Mouse (Mus musculus): Measurements from ENCODE around the gene Iqck. TPM values are rescaled to one million over a fixed set of nuclear protein-coding genes. Genes with fewer than 3 reads are reported as not detected.

Gene Iqck
- polyA plus RNA-seq, 1 experiment from 2014 or later, result 3.7 TPM

DNA sequence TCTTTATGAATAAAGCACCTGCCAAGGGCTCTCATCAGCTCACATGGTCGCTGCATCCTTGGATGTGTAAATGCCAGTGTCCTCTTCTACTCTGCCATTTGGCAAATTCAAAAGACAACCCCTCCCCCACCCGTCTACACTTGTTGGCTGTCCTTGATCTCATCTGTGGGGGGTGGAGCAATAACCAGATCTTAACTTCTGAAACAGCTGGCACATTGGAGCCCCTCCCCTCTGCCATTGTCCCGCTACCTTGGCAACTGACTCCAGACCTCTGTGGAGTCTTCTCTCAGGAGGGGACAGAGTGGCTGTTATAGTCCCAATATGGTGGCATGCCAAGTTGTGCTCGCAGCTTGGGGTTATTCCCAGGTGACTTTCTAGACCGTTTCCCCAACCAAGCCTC, 116.8 kb downstream of the Iqck start:
- no peak overlapping the region for H3K4me2 ChIP-seq (ENCODE audit: low read depth, low read length)
- H3K27ac ChIP-seq (ENCODE audit: low read length), result no peak overlapping the region
- H3K9me3 ChIP-seq (ENCODE audit: control insufficient read depth, low read length), result no peaks in the 10 kb centered on the region
- H3K4me1 ChIP-seq (replicated peaks; ENCODE audit: control insufficient read depth, insufficient read depth, low read length), result peaks cover 10% of the 10 kb centered on the region
- H3K27me3 ChIP-seq (ENCODE audit: control insufficient read depth, insufficient read depth, low read depth, low read length), result no peaks in the 10 kb centered on the region
- 81% methylated on average over 5 of the region's 5 CpGs for WGBS
- ATAC-seq (ENCODE audit: low read depth), result no peak
- H3K9ac ChIP-seq (ENCODE audit: low read length), result no peak overlapping the region
- H3K4me3 ChIP-seq (ENCODE audit: low read length), result no peak overlapping the region
- H3K36me3 ChIP-seq (ENCODE audit: control insufficient read depth, insufficient read depth, low read length), result no peaks in the 10 kb centered on the region

DNA sequence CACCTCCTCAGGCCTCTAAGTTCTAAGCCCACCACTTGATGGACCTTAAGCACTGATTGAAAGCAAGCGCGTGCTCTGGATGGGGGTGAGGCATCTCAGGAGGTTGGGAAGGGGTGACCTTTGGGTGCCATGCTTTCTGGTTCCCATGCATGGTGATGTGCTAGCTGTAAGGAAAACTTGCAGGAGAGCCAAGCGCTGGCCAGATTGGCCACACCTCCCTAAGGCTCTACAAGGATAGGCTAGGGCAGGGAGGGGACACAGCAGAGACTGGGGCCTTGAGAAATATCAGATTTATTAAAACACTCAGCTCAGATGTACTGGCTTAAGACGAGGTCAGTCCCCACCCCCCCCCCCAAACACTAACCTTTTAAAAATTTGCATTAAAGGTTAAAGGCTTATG, 117.8 kb downstream of the Iqck start:
- Histone ChIP-seq H3K27me3 (ENCODE audit: control insufficient read depth, insufficient read depth, low read depth, low read length) (no peaks in the 10 kb centered on the region), H3K4me2 (ENCODE audit: low read depth, low read length) (no peak overlapping the region), H3K9me3 (ENCODE audit: control insufficient read depth, low read length) (no peaks in the 10 kb centered on the region), H3K27ac (ENCODE audit: low read length) (no peak overlapping the region), H3K9ac (ENCODE audit: low read length) (no peak overlapping the region), H3K36me3 (ENCODE audit: control insufficient read depth, insufficient read depth, low read length) (no peaks in the 10 kb centered on the region), H3K4me3 (ENCODE audit: low read length) (no peak overlapping the region), H3K4me1 (replicated peaks; ENCODE audit: control insufficient read depth, insufficient read depth, low read length) (peaks cover 10% of the 10 kb centered on the region)
- 80% methylated on average over 4 of the region's 4 CpGs for WGBS
- no peak for ATAC-seq (ENCODE audit: low read depth)

DNA sequence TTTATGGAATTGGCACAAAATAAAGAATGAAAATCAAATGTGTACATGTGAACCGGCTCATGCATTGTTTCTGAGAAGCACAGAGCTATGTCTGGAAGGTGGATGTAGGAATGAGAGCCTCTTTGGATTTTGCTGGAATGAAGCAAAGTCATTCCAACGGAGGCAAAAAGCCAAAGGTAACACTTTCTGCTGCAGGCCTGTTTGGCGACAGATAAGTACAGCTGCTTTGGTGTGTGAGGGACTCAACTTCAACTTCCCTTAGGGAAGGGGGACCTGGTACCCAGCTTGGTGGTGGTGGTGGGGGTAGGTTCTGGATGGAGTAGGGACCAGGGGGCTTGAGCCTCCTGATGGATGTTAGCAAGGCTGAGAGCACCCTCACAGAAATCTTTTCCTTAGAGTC, 120.3 kb downstream of the Iqck start:
- peaks cover 10% of the 10 kb centered on the region for H3K4me1 ChIP-seq (replicated peaks; ENCODE audit: control insufficient read depth, insufficient read depth, low read length)
- H3K9me3 ChIP-seq (ENCODE audit: control insufficient read depth, low read length), result no peaks in the 10 kb centered on the region
- WGBS, result 46% methylated on average over 3 of the region's 3 CpGs
- H3K27ac ChIP-seq (ENCODE audit: low read length), result 0 out of 2 replicates have a peak overlapping the region, but pooled peaks have one; percentile 8
- H3K27me3 ChIP-seq (ENCODE audit: control insufficient read depth, insufficient read depth, low read depth, low read length), result no peaks in the 10 kb centered on the region
- H3K4me3 ChIP-seq (ENCODE audit: low read length), result no peak overlapping the region
- no peak overlapping the region for H3K4me2 ChIP-seq (ENCODE audit: low read depth, low read length)
- H3K9ac ChIP-seq (ENCODE audit: low read length), result no peak overlapping the region
- H3K36me3 ChIP-seq (ENCODE audit: control insufficient read depth, insufficient read depth, low read length), result no peaks in the 10 kb centered on the region; the same call in 1 of the 2 replicates
- ATAC-seq (ENCODE audit: low read depth), result no peak; the same call in 1 of the 2 replicates

- no peaks in the 10 kb centered on the region; the same call in 1 of the 2 replicates for H3K36me3 ChIP-seq (ENCODE audit: control insufficient read depth, insufficient read depth, low read length)
- no peaks in the 10 kb centered on the region for H3K27me3 ChIP-seq (ENCODE audit: control insufficient read depth, insufficient read depth, low read depth, low read length)
- H3K4me2 ChIP-seq (ENCODE audit: low read depth, low read length), result peak overlapping the region; percentile 19; the same call in 1 of the 2 replicates
- no peak overlapping the region for H3K4me3 ChIP-seq (ENCODE audit: low read length)
- H3K27ac ChIP-seq (ENCODE audit: low read length), result no peak overlapping the region; the same call in 1 of the 2 replicates
- H3K9ac ChIP-seq (ENCODE audit: low read length), result no peak overlapping the region
- peaks cover 10% of the 10 kb centered on the region for H3K4me1 ChIP-seq (replicated peaks; ENCODE audit: control insufficient read depth, insufficient read depth, low read length)
- WGBS, result 37% methylated on average over 14 of the region's 14 CpGs
- no peaks in the 10 kb centered on the region for H3K9me3 ChIP-seq (ENCODE audit: control insufficient read depth, low read length)
- ATAC-seq (ENCODE audit: low read depth), result peak; percentile 71
These were observed 121.0 kb downstream of the Iqck start for GRCm38 (mm10) chr7:118976414-118977166.

DNA sequence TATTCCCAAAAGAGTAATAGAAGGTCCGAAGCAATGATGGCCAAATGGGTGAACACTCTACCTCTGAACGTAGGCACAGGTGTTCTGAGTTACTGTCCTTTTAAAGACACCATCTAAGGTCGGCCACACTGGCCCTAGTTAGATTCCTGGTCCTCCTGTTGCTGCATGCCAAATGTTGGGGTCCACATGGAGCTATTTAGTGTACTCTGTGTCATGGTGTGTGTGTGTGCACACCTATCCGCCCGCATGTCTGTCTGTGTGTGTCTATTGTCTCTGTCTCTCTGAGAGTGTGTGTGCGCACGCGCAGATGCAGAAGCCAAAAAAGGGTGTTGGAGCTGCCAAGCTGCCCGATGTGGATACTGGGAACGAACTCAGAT, 121.6 kb downstream of the Iqck start:
- WGBS, result 80% methylated on average over 10 of the region's 10 CpGs
- peaks cover 10% of the 10 kb centered on the region for H3K4me1 ChIP-seq (replicated peaks; ENCODE audit: control insufficient read depth, insufficient read depth, low read length)
- ATAC-seq (ENCODE audit: low read depth), result no peak
- H3K4me2 ChIP-seq (ENCODE audit: low read depth, low read length), result no peak overlapping the region
- H3K27me3 ChIP-seq (ENCODE audit: control insufficient read depth, insufficient read depth, low read depth, low read length), result no peaks in the 10 kb centered on the region
- H3K27ac ChIP-seq (ENCODE audit: low read length), result no peak overlapping the region; the same call in 1 of the 2 replicates
- H3K9me3 ChIP-seq (ENCODE audit: control insufficient read depth, low read length), result no peaks in the 10 kb centered on the region
- H3K9ac ChIP-seq (ENCODE audit: low read length), result no peak overlapping the region
- H3K36me3 ChIP-seq (ENCODE audit: control insufficient read depth, insufficient read depth, low read length), result no peaks in the 10 kb centered on the region; the same call in 1 of the 2 replicates
- no peak overlapping the region for H3K4me3 ChIP-seq (ENCODE audit: low read length)

DNA sequence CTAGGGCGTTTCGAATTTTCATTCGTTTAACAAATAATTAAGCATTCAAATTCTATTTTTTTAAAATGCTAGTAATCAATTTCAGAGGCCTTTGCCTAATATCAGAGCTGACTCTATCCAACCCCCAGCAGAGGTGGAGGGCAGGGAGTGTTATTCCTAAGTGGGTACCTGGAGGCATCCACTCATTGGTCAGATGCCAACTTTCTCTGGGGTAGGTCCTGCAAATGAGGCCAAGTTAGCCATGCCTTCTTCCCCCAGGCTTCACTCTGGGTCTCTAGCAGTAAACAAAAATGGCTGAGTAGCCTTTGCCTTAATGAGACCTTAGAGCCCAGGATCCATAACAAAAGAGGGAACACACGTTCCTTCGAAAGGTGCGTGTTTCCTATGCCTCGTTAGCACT, 123.6 kb downstream of the Iqck start:
- Histone ChIP-seq H3K9ac (ENCODE audit: low read length) (no peak overlapping the region), H3K27ac (ENCODE audit: low read length) (no peak overlapping the region), H3K4me1 (replicated peaks; ENCODE audit: control insufficient read depth, insufficient read depth, low read length) (peaks cover 10% of the 10 kb centered on the region), H3K9me3 (ENCODE audit: control insufficient read depth, low read length) (no peaks in the 10 kb centered on the region), H3K27me3 (ENCODE audit: control insufficient read depth, insufficient read depth, low read depth, low read length) (no peaks in the 10 kb centered on the region), H3K4me2 (ENCODE audit: low read depth, low read length) (no peak overlapping the region), H3K36me3 (ENCODE audit: control insufficient read depth, insufficient read depth, low read length) (peaks cover 2% of the 10 kb centered on the region; the same call in 1 of the 2 replicates), H3K4me3 (ENCODE audit: low read length) (no peak overlapping the region)
- WGBS, result 91% methylated on average over 7 of the region's 7 CpGs
- ATAC-seq (ENCODE audit: low read depth), result no peak

- H3K27me3 ChIP-seq (ENCODE audit: control insufficient read depth, insufficient read depth, low read depth, low read length), result no peaks in the 10 kb centered on the region
- no peak for ATAC-seq (ENCODE audit: low read depth)
- no peak overlapping the region for H3K9ac ChIP-seq (ENCODE audit: low read length)
- no peaks in the 10 kb centered on the region for H3K9me3 ChIP-seq (ENCODE audit: control insufficient read depth, low read length)
- no peak overlapping the region for H3K4me3 ChIP-seq (ENCODE audit: low read length)
- peaks cover 2% of the 10 kb centered on the region; the same call in 1 of the 2 replicates for H3K36me3 ChIP-seq (ENCODE audit: control insufficient read depth, insufficient read depth, low read length)
- H3K4me1 ChIP-seq (replicated peaks; ENCODE audit: control insufficient read depth, insufficient read depth, low read length), result peaks cover 10% of the 10 kb centered on the region
- H3K27ac ChIP-seq (ENCODE audit: low read length), result no peak overlapping the region
- WGBS, result 84% methylated on average over 9 of the region's 9 CpGs
- no peak overlapping the region for H3K4me2 ChIP-seq (ENCODE audit: low read depth, low read length)
These were observed 124.2 kb downstream of the Iqck start for GRCm38 (mm10) chr7:118979708-118980107.

DNA sequence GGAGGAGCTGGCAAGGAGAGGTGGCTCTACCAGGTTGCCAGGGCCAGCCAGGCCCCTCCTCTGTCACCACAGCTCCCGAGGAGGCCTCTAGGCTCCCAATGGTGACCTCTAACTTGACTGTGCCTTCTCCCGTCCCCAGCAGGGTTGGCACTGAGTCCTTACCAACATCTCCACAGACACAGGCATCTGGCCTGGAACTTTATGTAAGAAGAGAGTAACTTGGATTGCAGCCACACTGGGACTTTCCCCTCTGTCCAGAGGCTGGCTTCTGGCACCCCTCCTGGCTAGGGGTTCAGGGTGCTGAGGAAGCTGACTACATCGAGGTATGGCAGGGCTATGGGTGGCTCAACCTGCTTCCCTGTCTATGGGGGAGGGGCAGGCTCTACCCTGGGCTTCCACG, 125.8 kb downstream of the Iqck start:
- peaks cover 2% of the 10 kb centered on the region; the same call in 1 of the 2 replicates for H3K36me3 ChIP-seq (ENCODE audit: control insufficient read depth, insufficient read depth, low read length)
- H3K27ac ChIP-seq (ENCODE audit: low read length), result no peak overlapping the region
- no peaks in the 10 kb centered on the region for H3K9me3 ChIP-seq (ENCODE audit: control insufficient read depth, low read length)
- 0 out of 2 replicates have a peak, but pooled peaks have one; percentile 19 for ATAC-seq (ENCODE audit: low read depth)
- no peak overlapping the region for H3K4me3 ChIP-seq (ENCODE audit: low read length)
- peaks cover 4% of the 10 kb centered on the region for H3K4me1 ChIP-seq (replicated peaks; ENCODE audit: control insufficient read depth, insufficient read depth, low read length)
- H3K27me3 ChIP-seq (ENCODE audit: control insufficient read depth, insufficient read depth, low read depth, low read length), result no peaks in the 10 kb centered on the region
- WGBS, result 53% methylated on average over 4 of the region's 4 CpGs
- no peak overlapping the region for H3K9ac ChIP-seq (ENCODE audit: low read length)
- H3K4me2 ChIP-seq (ENCODE audit: low read depth, low read length), result no peak overlapping the region

- WGBS, result 85% methylated on average over 5 of the region's 5 CpGs
These were observed 126.3 kb downstream of the Iqck start for GRCm38 (mm10) chr7:118981831-118982230.

More at GRCm38 (mm10) chr7:118981831-118982230, 126.3 kb downstream of the Iqck start:
- H3K27me3 ChIP-seq (ENCODE audit: control insufficient read depth, insufficient read depth, low read depth, low read length), result no peaks in the 10 kb centered on the region
- no peaks in the 10 kb centered on the region for H3K9me3 ChIP-seq (ENCODE audit: control insufficient read depth, low read length)
- no peak for ATAC-seq (ENCODE audit: low read depth)
- H3K4me1 ChIP-seq (replicated peaks; ENCODE audit: control insufficient read depth, insufficient read depth, low read length), result peaks cover 2% of the 10 kb centered on the region
- no peak overlapping the region for H3K9ac ChIP-seq (ENCODE audit: low read length)
- H3K4me2 ChIP-seq (ENCODE audit: low read depth, low read length), result no peak overlapping the region
- H3K36me3 ChIP-seq (ENCODE audit: control insufficient read depth, insufficient read depth, low read length), result peaks cover 2% of the 10 kb centered on the region; the same call in 1 of the 2 replicates
- H3K27ac ChIP-seq (ENCODE audit: low read length), result no peak overlapping the region
- no peak overlapping the region for H3K4me3 ChIP-seq (ENCODE audit: low read length)

Data from lung, embryonic 16.5 days (tissue).